In the genomic region with DNA sequence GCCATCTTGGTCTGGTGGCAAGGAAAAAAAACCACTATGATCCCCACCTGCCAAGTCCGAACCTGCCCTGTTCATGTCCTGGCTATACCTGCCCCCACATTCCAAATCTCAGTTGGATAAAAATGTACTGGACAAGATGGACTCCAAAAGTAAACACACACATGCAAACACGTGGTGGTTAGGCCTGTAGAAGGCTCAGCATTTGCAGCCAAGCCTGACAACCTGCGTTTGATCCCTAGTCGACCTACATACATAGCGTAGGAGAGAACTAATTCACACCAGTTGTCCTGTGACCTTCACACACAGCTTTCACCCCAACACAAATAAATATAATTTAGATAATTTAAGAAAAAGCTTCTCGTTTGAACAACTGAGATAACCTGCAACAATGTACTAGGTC, we compare ENCODE assay signal across 8 mouse cellular contexts. TPM values are rescaled to one million over a fixed set of nuclear protein-coding genes. Genes with fewer than 3 reads are reported as not detected.
DNase-seq lines count a peak whose midpoint lies in the region; ATAC-seq and TF ChIP-seq lines count a peak whose summit lies in the region.

No protein-coding gene starts in this region.

- peaks cover 21% of the 10 kb centered on the region for H3K4me1 ChIP-seq in lung, embryonic 16.5 days (replicated peaks; ENCODE audit: control insufficient read depth, insufficient read depth, low read length)
- 0 out of 2 replicates have a peak, but pooled peaks cover 5% of the 10 kb centered on the region for H3K4me1 ChIP-seq in limb, embryonic 11.5 days (ENCODE audit: control insufficient read depth, insufficient read depth, low read length)
- peaks cover 14% of the 10 kb centered on the region for H3K4me1 ChIP-seq in neural tube, embryonic 13.5 days (replicated peaks)
- H3K4me1 ChIP-seq in lung, adult 2 months (ENCODE audit: control insufficient read depth, insufficient read depth, low read length) = peaks cover 2% of the 10 kb centered on the region

- WGBS in lung, embryonic 16.5 days = 49% methylated on average over 6 of the region's 6 CpGs
- WGBS in limb, embryonic 11.5 days = 54% methylated on average over 6 of the region's 6 CpGs
- WGBS in neural tube, embryonic 13.5 days = 62% methylated on average over 6 of the region's 6 CpGs
- 48% methylated on average over 6 of the region's 6 CpGs for WGBS in lung, adult 2 months

- H3K4me3 ChIP-seq in lung, embryonic 16.5 days (ENCODE audit: low read length) = no peak overlapping the region
- no peak overlapping the region for H3K4me3 ChIP-seq in limb, embryonic 11.5 days (ENCODE audit: low read depth, low read length)
- peak overlapping the region; percentile 13; the same call in 1 of the 2 replicates for H3K4me3 ChIP-seq in neural tube, embryonic 13.5 days
- H3K4me3 ChIP-seq in lung, adult 2 months (replicated peaks; ENCODE audit: extremely low read depth, low read depth, low read length) = no peak overlapping the region

- DNase-seq in cerebellum, adult 9-10 months = peak; percentile 41
- DNase-seq in cerebellum, adult 11 months = no peak
- no peak for DNase-seq in lung, adult 18-20 months
- no peak for DNase-seq in limb, embryonic 11.5 days (ENCODE audit: low spot score)
- no peak for DNase-seq in thymus, postnatal 36 days
- DNase-seq in lung, adult 2 months = no peak

- no peak for TF ChIP-seq POLR2A in lung, adult 2 months (IDR thresholded peaks at IDR 0.05; ENCODE audit: borderline replicate concordance, extremely low read depth, low read depth, low read length)

- H3K9ac ChIP-seq in lung, embryonic 16.5 days (ENCODE audit: low read length) = no peak overlapping the region
- no peak overlapping the region for H3K9ac ChIP-seq in limb, embryonic 11.5 days (ENCODE audit: low read length)
- no peak overlapping the region for H3K9ac ChIP-seq in neural tube, embryonic 13.5 days

- H3K9me3 ChIP-seq in lung, embryonic 16.5 days (ENCODE audit: control insufficient read depth, low read length) = no peaks in the 10 kb centered on the region
- H3K9me3 ChIP-seq in limb, embryonic 11.5 days (ENCODE audit: control insufficient read depth, low read length) = no peaks in the 10 kb centered on the region
- H3K9me3 ChIP-seq in neural tube, embryonic 13.5 days = no peaks in the 10 kb centered on the region

- TF ChIP-seq CTCF in lung, adult 2 months (IDR thresholded peaks at IDR 0.05; ENCODE audit: insufficient read depth, low read length) = no peak

- peak overlapping the region; percentile 55 for H3K4me2 ChIP-seq in lung, embryonic 16.5 days (ENCODE audit: low read depth, low read length)
- H3K4me2 ChIP-seq in limb, embryonic 11.5 days (ENCODE audit: low read depth, severe bottlenecking) = peak overlapping the region; percentile 69; the same call in 1 of the 2 replicates
- peak overlapping the region; percentile 67 for H3K4me2 ChIP-seq in neural tube, embryonic 13.5 days

- H3K27ac ChIP-seq in lung, embryonic 16.5 days (ENCODE audit: low read length) = no peak overlapping the region
- no peak overlapping the region for H3K27ac ChIP-seq in limb, embryonic 11.5 days (replicated peaks; ENCODE audit: low read depth, low read length)
- H3K27ac ChIP-seq in neural tube, embryonic 13.5 days (replicated peaks) = no peak overlapping the region

- ATAC-seq in lung, embryonic 16.5 days (ENCODE audit: low read depth) = no peak
- no peak for ATAC-seq in limb, embryonic 11.5 days (ENCODE audit: insufficient number of reproducible peaks, low FRiP score, low TSS enrichment, low read depth)
- no peak for ATAC-seq in neural tube, embryonic 13.5 days (ENCODE audit: low read depth)

- H3K36me3 ChIP-seq in lung, embryonic 16.5 days (ENCODE audit: control insufficient read depth, insufficient read depth, low read length) = no peaks in the 10 kb centered on the region
- H3K36me3 ChIP-seq in limb, embryonic 11.5 days (ENCODE audit: control insufficient read depth, insufficient read depth, low read length) = no peaks in the 10 kb centered on the region
- no peaks in the 10 kb centered on the region for H3K36me3 ChIP-seq in neural tube, embryonic 13.5 days

- peaks cover 27% of the 10 kb centered on the region for H3K27me3 ChIP-seq in lung, embryonic 16.5 days (ENCODE audit: control insufficient read depth, insufficient read depth, low read depth, low read length)
- H3K27me3 ChIP-seq in limb, embryonic 11.5 days (ENCODE audit: control insufficient read depth, insufficient read depth, low read length) = peaks cover 40% of the 10 kb centered on the region
- peaks cover 71% of the 10 kb centered on the region for H3K27me3 ChIP-seq in neural tube, embryonic 13.5 days

RNA-seq across cellular contexts. Expression of gene Gm20479, which starts 3.5 kb away (rescaled TPM):
- 0.52 and 1.1 TPM in 2 replicates for polyA plus RNA-seq in lung, embryonic 16.5 days (2015; fragmentation: Nextera tagmentation; extraction: Ambion mirVana)
- 0.52 TPM in 1 of 2 replicates, not detected in the other for polyA plus RNA-seq in limb, embryonic 11.5 days (2014; fragmentation: Nextera tagmentation; extraction: Ambion mirVana)
- polyA plus RNA-seq in neural tube, embryonic 13.5 days (2015; fragmentation: Nextera tagmentation; extraction: Ambion mirVana) = not detected in 2 replicates
- polyA plus RNA-seq in lung, adult 2 months (2012; rRNA removed) = not detected in 2 replicates

RNA-seq across cellular contexts. Expression of gene Shkbp1, which starts 4.9 kb away (rescaled TPM):
- polyA plus RNA-seq in lung, embryonic 16.5 days (2015; fragmentation: Nextera tagmentation; extraction: Ambion mirVana) = 43.6 and 46.2 TPM in 2 replicates
- polyA plus RNA-seq in limb, embryonic 11.5 days (2014; fragmentation: Nextera tagmentation; extraction: Ambion mirVana) = 46.5 and 50.9 TPM in 2 replicates
- 50.6 and 59.6 TPM in 2 replicates for polyA plus RNA-seq in neural tube, embryonic 13.5 days (2015; fragmentation: Nextera tagmentation; extraction: Ambion mirVana)
- 76.4 and 85.1 TPM in 2 replicates for polyA plus RNA-seq in lung, adult 2 months (2012; rRNA removed)

RNA-seq across cellular contexts. Expression of gene Ltbp4, which starts 23.3 kb away (rescaled TPM):
- 107 and 127 TPM in 2 replicates for polyA plus RNA-seq in lung, embryonic 16.5 days (2015; fragmentation: Nextera tagmentation; extraction: Ambion mirVana)
- 10.8 and 14.0 TPM in 2 replicates for polyA plus RNA-seq in limb, embryonic 11.5 days (2014; fragmentation: Nextera tagmentation; extraction: Ambion mirVana)
- 6.9 and 8.0 TPM in 2 replicates for polyA plus RNA-seq in neural tube, embryonic 13.5 days (2015; fragmentation: Nextera tagmentation; extraction: Ambion mirVana)
- 496 and 612 TPM in 2 replicates for polyA plus RNA-seq in lung, adult 2 months (2012; rRNA removed)
